Mouse (Mus musculus): Measurements from ENCODE around the gene Nat8. TPM values are rescaled to one million over a fixed set of nuclear protein-coding genes. Genes with fewer than 3 reads are reported as not detected.

The Nat8 gene
- polyA plus RNA-seq (2017; shearing (Covaris generic)): not detected

DNA sequence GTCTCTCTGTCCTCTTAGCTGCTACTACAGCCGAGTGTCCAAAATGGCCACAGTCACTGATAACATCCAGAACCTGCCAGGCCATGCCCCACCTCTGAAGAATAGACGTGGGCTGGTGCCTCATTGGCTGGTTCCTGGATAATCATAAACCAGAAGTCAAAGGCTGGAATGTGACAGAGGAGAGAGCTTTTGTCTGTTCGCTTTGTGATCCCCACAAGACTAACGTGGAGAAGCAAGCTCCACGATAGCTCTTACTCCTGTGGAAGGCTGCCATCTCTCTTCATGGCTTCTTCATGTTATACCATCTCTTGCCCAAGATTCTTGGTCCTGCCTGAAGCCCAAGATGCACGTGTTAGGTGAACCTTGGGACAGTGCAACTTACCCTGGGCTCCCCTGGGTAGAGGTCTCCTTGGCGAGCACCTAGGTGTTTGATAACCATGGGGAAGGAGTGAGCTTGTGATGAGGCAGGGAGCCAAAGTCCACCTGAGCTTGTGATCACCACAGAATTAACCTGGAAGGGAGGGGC is at the start of gene Nat8:
TSS of gene Nat8 (minus strand) at position 287 of the 526 bp plus-strand sequence.

DNA sequence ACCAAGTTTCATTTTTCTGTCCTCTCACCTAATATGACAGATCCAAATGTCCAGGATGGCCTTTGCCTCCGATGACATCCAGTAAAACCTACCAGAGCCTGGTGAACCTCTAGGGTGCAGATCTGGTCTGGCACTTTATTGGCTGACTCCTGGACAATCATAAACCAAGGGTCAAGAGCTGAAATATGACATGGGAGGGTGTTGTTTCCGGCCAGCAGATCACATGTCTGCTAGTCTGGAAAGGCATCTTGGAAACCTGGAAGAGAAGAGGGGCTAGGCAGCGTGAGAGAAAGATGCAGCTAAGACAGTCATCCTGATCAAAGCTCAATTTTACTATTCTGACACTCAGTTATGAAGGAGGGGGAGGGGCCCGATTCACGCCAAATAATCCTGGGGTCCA is 37.1 kb upstream of the Nat8 start, which contains the start of gene Nat8f2:
TSS of gene Nat8f2 (minus strand) at position 153 of the 400 bp plus-strand sequence.

GRCm38 (mm10) chr6:85820837-85821236 is 11.0 kb downstream of the Nat8 start, which contains the start of the genes Nat8f6 and Nat8f5:
Gene Nat8f6, minus strand, starts transcription at chr6:85820954.
Gene Nat8f5, minus strand, starts transcription at chr6:85820972.

Other genes with a start within 250 kb of the Nat8 start
- gene Alms1, start 244.6 kb downstream of the Nat8 start, polyA plus RNA-seq (2017; shearing (Covaris generic)): 1.7 TPM
- not detected for gene Nat8f7, start 118.9 kb downstream of the Nat8 start, polyA plus RNA-seq (2017; shearing (Covaris generic))
- gene Nat8f3, start 66.3 kb downstream of the Nat8 start, polyA plus RNA-seq (2017; shearing (Covaris generic)): not detected
- not detected for gene Nat8f6, start 11.1 kb downstream of the Nat8 start, polyA plus RNA-seq (2017; shearing (Covaris generic))
- gene Nat8f5, start 11.1 kb downstream of the Nat8 start, polyA plus RNA-seq (2017; shearing (Covaris generic)): not detected
- gene Nat8f2, start 37.1 kb upstream of the Nat8 start, polyA plus RNA-seq (2017; shearing (Covaris generic)): 0.06 TPM
- gene Nat8f4, start 72.8 kb upstream of the Nat8 start, polyA plus RNA-seq (2017; shearing (Covaris generic)): 8.6 TPM
- gene Tprkb, start 79.8 kb upstream of the Nat8 start, polyA plus RNA-seq (2017; shearing (Covaris generic)): 46.2 TPM
- 10.6 TPM for gene Nat8f1, start 83.6 kb upstream of the Nat8 start, polyA plus RNA-seq (2017; shearing (Covaris generic))
- gene Dusp11, start 129.6 kb upstream of the Nat8 start, polyA plus RNA-seq (2017; shearing (Covaris generic)): 173 TPM
- gene Figla, start 184.1 kb upstream of the Nat8 start, polyA plus RNA-seq (2017; shearing (Covaris generic)): not detected
- not detected for gene Add2, start 196.6 kb upstream of the Nat8 start, polyA plus RNA-seq (2017; shearing (Covaris generic))